Mouse (Mus musculus): ENCODE measurements around the gene Mpeg1. TPM values are rescaled to one million over a fixed set of nuclear protein-coding genes. Genes with fewer than 3 reads are reported as not detected.

Gene Mpeg1
- polyA plus RNA-seq, 1 experiment from 2014 or later, result 2.2 TPM

GRCm38 (mm10) chr19:12427101-12427500 lies 33.5 kb upstream of the Mpeg1 start:
- no peak overlapping the region for H3K9ac ChIP-seq (ENCODE audit: low read depth, low read length)
- TF ChIP-seq CTCF (IDR thresholded peaks at IDR 0.05; ENCODE audit: low read depth), result no peak
- H3K4me2 ChIP-seq (replicated peaks; ENCODE audit: low read depth), result no peak overlapping the region
- H3K27ac ChIP-seq (ENCODE audit: low read depth, low read length), result no peak overlapping the region
- no peaks in the 10 kb centered on the region for H3K9me3 ChIP-seq (ENCODE audit: control insufficient read depth)
- ATAC-seq, result no peak
- H3K4me3 ChIP-seq (ENCODE audit: low read depth, low read length), result no peak overlapping the region
- WGBS, result 72% methylated on average over 5 of the region's 5 CpGs
- H3K4me1 ChIP-seq (replicated peaks; ENCODE audit: control insufficient read depth, insufficient read depth, low read length), result no peaks in the 10 kb centered on the region
- no peaks in the 10 kb centered on the region for H3K36me3 ChIP-seq (ENCODE audit: control insufficient read depth, insufficient read depth)
- no peaks in the 10 kb centered on the region for H3K27me3 ChIP-seq (replicated peaks; ENCODE audit: control insufficient read depth, insufficient read depth, low read length)

- 90% methylated on average over 6 of the region's 6 CpGs for WGBS
- no peaks in the 10 kb centered on the region for H3K27me3 ChIP-seq (replicated peaks; ENCODE audit: control insufficient read depth, insufficient read depth, low read length)
Observed at GRCm38 (mm10) chr19:12427605-12428004, 33.0 kb upstream of the Mpeg1 start, which contains the start of gene Pfpl. Gene Pfpl (plus strand): TSS chr19:12427905.

GRCm38 (mm10) chr19:12433033-12433432 lies 27.5 kb upstream of the Mpeg1 start:
- Histone ChIP-seq H3K9me3 (ENCODE audit: control insufficient read depth) (no peaks in the 10 kb centered on the region), H3K27ac (ENCODE audit: low read depth, low read length) (no peak overlapping the region), H3K36me3 (ENCODE audit: control insufficient read depth, insufficient read depth) (no peaks in the 10 kb centered on the region), H3K4me2 (replicated peaks; ENCODE audit: low read depth) (no peak overlapping the region), H3K4me3 (ENCODE audit: low read depth, low read length) (no peak overlapping the region), H3K4me1 (replicated peaks; ENCODE audit: control insufficient read depth, insufficient read depth, low read length) (no peaks in the 10 kb centered on the region), H3K27me3 (replicated peaks; ENCODE audit: control insufficient read depth, insufficient read depth, low read length) (no peaks in the 10 kb centered on the region), H3K9ac (ENCODE audit: low read depth, low read length) (no peak overlapping the region)
- WGBS, result 14% methylated on average over 2 of the region's 2 CpGs
- TF ChIP-seq CTCF (IDR thresholded peaks at IDR 0.05; ENCODE audit: low read depth), result peak; percentile 75
- no peak for ATAC-seq

More at GRCm38 (mm10) chr19:12427605-12428004, 33.0 kb upstream of the Mpeg1 start, which contains the start of gene Pfpl:
- H3K4me3 ChIP-seq (ENCODE audit: low read depth, low read length), result no peak within 1 kb of the TSS
- H3K27ac ChIP-seq (ENCODE audit: low read depth, low read length), result no peak within 1 kb of the TSS
- no peak for ATAC-seq
- no peak within 1 kb of the TSS for H3K9ac ChIP-seq (ENCODE audit: low read depth, low read length)
- no peaks in the 10 kb centered on the region for H3K4me1 ChIP-seq (replicated peaks; ENCODE audit: control insufficient read depth, insufficient read depth, low read length)
- no peak for TF ChIP-seq CTCF (IDR thresholded peaks at IDR 0.05; ENCODE audit: low read depth)
- no peak within 1 kb of the TSS for H3K4me2 ChIP-seq (replicated peaks; ENCODE audit: low read depth)
- H3K9me3 ChIP-seq (ENCODE audit: control insufficient read depth), result no peaks in the 10 kb centered on the region
- no peaks in the 10 kb centered on the region for H3K36me3 ChIP-seq (ENCODE audit: control insufficient read depth, insufficient read depth)

- 85% methylated on average over 4 of the region's 4 CpGs for WGBS
- Histone ChIP-seq H3K9me3 (ENCODE audit: control insufficient read depth) (no peaks in the 10 kb centered on the region), H3K4me2 (replicated peaks; ENCODE audit: low read depth) (no peak overlapping the region), H3K36me3 (ENCODE audit: control insufficient read depth, insufficient read depth) (no peaks in the 10 kb centered on the region), H3K4me3 (ENCODE audit: low read depth, low read length) (no peak overlapping the region), H3K27ac (ENCODE audit: low read depth, low read length) (no peak overlapping the region), H3K27me3 (replicated peaks; ENCODE audit: control insufficient read depth, insufficient read depth, low read length) (no peaks in the 10 kb centered on the region), H3K4me1 (replicated peaks; ENCODE audit: control insufficient read depth, insufficient read depth, low read length) (no peaks in the 10 kb centered on the region), H3K9ac (ENCODE audit: low read depth, low read length) (no peak overlapping the region)
- ATAC-seq, result no peak
- no peak for TF ChIP-seq CTCF (IDR thresholded peaks at IDR 0.05; ENCODE audit: low read depth)
Observed at GRCm38 (mm10) chr19:12435011-12435416, 25.6 kb upstream of the Mpeg1 start.

GRCm38 (mm10) chr19:12435750-12436524 lies 24.6 kb upstream of the Mpeg1 start:
- H3K27ac ChIP-seq (ENCODE audit: low read depth, low read length), result no peak overlapping the region
- no peak for TF ChIP-seq CTCF (IDR thresholded peaks at IDR 0.05; ENCODE audit: low read depth)
- no peak for ATAC-seq
- no peaks in the 10 kb centered on the region for H3K36me3 ChIP-seq (ENCODE audit: control insufficient read depth, insufficient read depth)
- 77% methylated on average over 4 of the region's 4 CpGs for WGBS
- no peak overlapping the region for H3K4me2 ChIP-seq (replicated peaks; ENCODE audit: low read depth)
- no peak overlapping the region for H3K4me3 ChIP-seq (ENCODE audit: low read depth, low read length)
- H3K27me3 ChIP-seq (replicated peaks; ENCODE audit: control insufficient read depth, insufficient read depth, low read length), result no peaks in the 10 kb centered on the region
- H3K4me1 ChIP-seq (replicated peaks; ENCODE audit: control insufficient read depth, insufficient read depth, low read length), result no peaks in the 10 kb centered on the region
- no peak overlapping the region for H3K9ac ChIP-seq (ENCODE audit: low read depth, low read length)
- no peaks in the 10 kb centered on the region for H3K9me3 ChIP-seq (ENCODE audit: control insufficient read depth)

GRCm38 (mm10) chr19:12439581-12439980 lies 21.0 kb upstream of the Mpeg1 start:
- no peak overlapping the region for H3K27ac ChIP-seq (ENCODE audit: low read depth, low read length)
- no peaks in the 10 kb centered on the region for H3K27me3 ChIP-seq (replicated peaks; ENCODE audit: control insufficient read depth, insufficient read depth, low read length)
- no peak overlapping the region for H3K4me2 ChIP-seq (replicated peaks; ENCODE audit: low read depth)
- no peak for ATAC-seq
- no peak overlapping the region for H3K9ac ChIP-seq (ENCODE audit: low read depth, low read length)
- no peaks in the 10 kb centered on the region for H3K9me3 ChIP-seq (ENCODE audit: control insufficient read depth)
- H3K36me3 ChIP-seq (ENCODE audit: control insufficient read depth, insufficient read depth), result no peaks in the 10 kb centered on the region
- H3K4me3 ChIP-seq (ENCODE audit: low read depth, low read length), result no peak overlapping the region
- H3K4me1 ChIP-seq (replicated peaks; ENCODE audit: control insufficient read depth, insufficient read depth, low read length), result no peaks in the 10 kb centered on the region
- 45% methylated on average over 1 of the region's 1 CpGs for WGBS
- no peak for TF ChIP-seq CTCF (IDR thresholded peaks at IDR 0.05; ENCODE audit: low read depth)

Data from intestine, postnatal 0 days (tissue).